Mouse (Mus musculus) stomach, postnatal 0 days (tissue): ENCODE measurements at regions not wholly inside any gene's neighbourhood (a gene's known extent, or its start where the extent isn't known, plus 50 kb on each side); places are given as distances from the start of the nearest gene placed in this dataset.

Experiments used
- CTCF ChIP-seq: IDR thresholded peaks from 2 replicates; pipeline ENCODE4 v1.5.1; 2016; ENCODE audit warnings: antibody characterized with exemption, low read depth, mild to moderate bottlenecking, moderate library complexity
- EP300 ChIP-seq: optimal IDR thresholded peaks from 2 replicates; pipeline ENCODE3; 2016; ENCODE audit warnings: antibody characterized with exemption

GRCm38 (mm10) chr3:120073528-120073927, 289.3 kb upstream of the Ptbp2 start:
- no peak for TF ChIP-seq CTCF
- TF ChIP-seq EP300: no peak
